Mouse (Mus musculus) heart, embryonic 11.5 days (tissue): ENCODE results near the gene Ppid. TPM values are rescaled to one million over a fixed set of nuclear protein-coding genes. Genes with fewer than 3 reads are reported as not detected.
"Not testable (repeated sequence)": the region's sequence is repeated elsewhere in the genome, so short reads cannot be mapped to it uniquely, and the experiment has no call there.

Source experiments
- ATAC-seq: fragments of 200-750 bp; cut with Nextera tagmentation; replicated peaks from 2 replicates; pipeline ENCODE4 v1.8.0; 2017; ENCODE audit warnings: moderate library complexity; ENCODE audit not compliant: insufficient number of reproducible peaks, low FRiP score, low TSS enrichment
- H3K27ac ChIP-seq: fragments of 300-500 bp; sonication (generic); 2 replicates; pipeline ENCODE4 v1.5.1; 2014; ENCODE audit warnings: mild to moderate bottlenecking, low read depth, low read length
- H3K27me3 ChIP-seq: fragments of 300-500 bp; sonication (generic); 2 replicates; pipeline ENCODE4 v1.6.1; 2014; ENCODE audit warnings: mild to moderate bottlenecking, low read length, mixed read lengths; ENCODE audit not compliant: control insufficient read depth, insufficient read depth
- H3K36me3 ChIP-seq: fragments of 300-500 bp; sonication (generic); 2 replicates; pipeline ENCODE4 v1.6.1; 2014; ENCODE audit warnings: mild to moderate bottlenecking, low read length, moderate library complexity, mixed read lengths; ENCODE audit not compliant: control insufficient read depth, insufficient read depth
- H3K4me1 ChIP-seq: fragments of 300-500 bp; sonication (generic); 2 replicates; pipeline ENCODE4 v1.6.1; 2014; ENCODE audit warnings: low read length; ENCODE audit not compliant: control insufficient read depth, insufficient read depth
- H3K4me2 ChIP-seq: fragments of 300-500 bp; sonication (generic); 2 replicates; pipeline ENCODE4 v1.6.1; 2014; ENCODE audit warnings: mild to moderate bottlenecking, moderate library complexity
- H3K4me3 ChIP-seq: fragments of 300-500 bp; sonication (generic); 2 replicates; pipeline ENCODE4 v1.5.1; 2014; ENCODE audit warnings: low read depth, low read length
- H3K9ac ChIP-seq: fragments of 300-500 bp; sonication (generic); 2 replicates; pipeline ENCODE4 v1.6.1; 2014; ENCODE audit warnings: mild to moderate bottlenecking, low read depth, low read length, moderate library complexity
- H3K9me3 ChIP-seq: fragments of 300-500 bp; sonication (generic); replicated peaks from 2 replicates; pipeline ENCODE4 v1.6.1; 2016; ENCODE audit warnings: low read length; ENCODE audit not compliant: control insufficient read depth
- WGBS: fragments of 180-500 bp; shearing (Covaris S2); extraction: QIAGEN DNeasy Blood & Tissue Kit; methylation state at CpG from one replicate; pipeline ENCODE4 v1.1.7; 2014; ENCODE audit not compliant: insufficient replicate concordance; 5-methylcytosine and 5-hydroxymethylcytosine counted together
- polyA plus RNA-seq: library from polyadenylated mRNA; unstranded; fragments of >200 nt; fragmentation: Nextera tagmentation; extraction: Ambion mirVana; gene quantifications from 2 replicates; pipeline ENCODE4 v1.2.1, GENCODE M21; 2014

The Ppid gene
- polyA plus RNA-seq, 1 experiment from 2014 or later, result 130 TPM

GRCm38 (mm10) chr3:79567703-79568362, 23.3 kb upstream of the Ppid start, which contains the start of gene Fnip2:
Fnip2 (minus strand) TSS chr3:79567796.
- Histone ChIP-seq H3K4me1 (peaks cover 18% of the 10 kb centered on the region), H3K27me3 (no peaks in the 10 kb centered on the region), H3K4me3 (peak within 1 kb of the TSS; percentile 87), H3K9me3 (no peaks in the 10 kb centered on the region), H3K9ac (peak within 1 kb of the TSS; percentile 92), H3K4me2 (peak within 1 kb of the TSS; percentile 78), H3K36me3 (no peaks in the 10 kb centered on the region), H3K27ac (peak within 1 kb of the TSS; percentile 80)
- peak; percentile 97 for ATAC-seq
- 0% methylated on average over 51 of the region's 55 CpGs for WGBS

- peaks cover 18% of the 10 kb centered on the region for H3K4me1 ChIP-seq
- H3K9me3 ChIP-seq, result no peaks in the 10 kb centered on the region
- 90% methylated on average over 16 of the region's 16 CpGs for WGBS
- no peak overlapping the region for H3K9ac ChIP-seq
- no peak for ATAC-seq
- no peaks in the 10 kb centered on the region for H3K27me3 ChIP-seq
- H3K4me3 ChIP-seq, result peak overlapping the region; percentile 87; the same call in 1 of the 2 replicates
- peak overlapping the region; percentile 80 for H3K27ac ChIP-seq
- peak overlapping the region; percentile 78 for H3K4me2 ChIP-seq
- no peaks in the 10 kb centered on the region for H3K36me3 ChIP-seq
These were observed 22.4 kb upstream of the Ppid start for GRCm38 (mm10) chr3:79568629-79569350.

GRCm38 (mm10) chr3:79569351-79569681, 21.8 kb upstream of the Ppid start:
- WGBS, result 74% methylated on average over 3 of the region's 3 CpGs
- Histone ChIP-seq H3K9me3 (no peaks in the 10 kb centered on the region), H3K27ac (no peak overlapping the region), H3K27me3 (no peaks in the 10 kb centered on the region), H3K4me2 (no peak overlapping the region), H3K4me1 (peaks cover 18% of the 10 kb centered on the region), H3K36me3 (no peaks in the 10 kb centered on the region), H3K4me3 (no peak overlapping the region), H3K9ac (no peak overlapping the region)
- no peak for ATAC-seq

- no peak overlapping the region for H3K9ac ChIP-seq
- no peak for ATAC-seq
- no peaks in the 10 kb centered on the region for H3K36me3 ChIP-seq
- no peak overlapping the region for H3K4me2 ChIP-seq
- WGBS, result 70% methylated on average over 3 of the region's 3 CpGs
- H3K27me3 ChIP-seq, result no peaks in the 10 kb centered on the region
- no peaks in the 10 kb centered on the region for H3K9me3 ChIP-seq
- H3K4me3 ChIP-seq, result no peak overlapping the region
- no peak overlapping the region for H3K27ac ChIP-seq
- H3K4me1 ChIP-seq, result peaks cover 2% of the 10 kb centered on the region; the same call in 1 of the 2 replicates
These were observed 18.7 kb upstream of the Ppid start for GRCm38 (mm10) chr3:79572399-79572798.

- H3K9me3 ChIP-seq, H3K27me3 ChIP-seq, H3K36me3 ChIP-seq, H3K4me3 ChIP-seq, H3K9ac ChIP-seq, ATAC-seq, H3K4me1 ChIP-seq, H3K27ac ChIP-seq, H3K4me2 ChIP-seq: not testable (repeated sequence)
- WGBS, result 88% methylated on average over 5 of the region's 5 CpGs
These were observed 17.8 kb upstream of the Ppid start for GRCm38 (mm10) chr3:79573376-79573775.

GRCm38 (mm10) chr3:79574336-79574735, 16.8 kb upstream of the Ppid start:
- ATAC-seq, result no peak
- no peaks in the 10 kb centered on the region for H3K36me3 ChIP-seq
- no peaks in the 10 kb centered on the region for H3K27me3 ChIP-seq
- no peaks in the 10 kb centered on the region for H3K9me3 ChIP-seq
- no peak overlapping the region for H3K4me2 ChIP-seq
- H3K9ac ChIP-seq, result no peak overlapping the region
- no peak overlapping the region for H3K4me3 ChIP-seq
- 81% methylated on average over 3 of the region's 3 CpGs for WGBS
- H3K4me1 ChIP-seq, result no peaks in the 10 kb centered on the region; the same call in 1 of the 2 replicates
- no peak overlapping the region for H3K27ac ChIP-seq

- Histone ChIP-seq H3K27ac (no peak overlapping the region), H3K4me1 (no peaks in the 10 kb centered on the region; the same call in 1 of the 2 replicates), H3K4me3 (no peak overlapping the region), H3K27me3 (no peaks in the 10 kb centered on the region), H3K36me3 (no peaks in the 10 kb centered on the region), H3K9ac (no peak overlapping the region), H3K9me3 (no peaks in the 10 kb centered on the region), H3K4me2 (peak overlapping the region; percentile 50)
- WGBS, result 39% methylated on average over 10 of the region's 10 CpGs
- no peak for ATAC-seq
These were observed 15.3 kb upstream of the Ppid start for GRCm38 (mm10) chr3:79575576-79576467.

- H3K27me3 ChIP-seq, result no peaks in the 10 kb centered on the region
- H3K4me2 ChIP-seq, result peak overlapping the region; percentile 50
- H3K36me3 ChIP-seq, result no peaks in the 10 kb centered on the region
- H3K27ac ChIP-seq, result no peak overlapping the region
- ATAC-seq, result no peak
- no peaks in the 10 kb centered on the region for H3K9me3 ChIP-seq
- no peaks in the 10 kb centered on the region; the same call in 1 of the 2 replicates for H3K4me1 ChIP-seq
- H3K4me3 ChIP-seq, result 0 out of 2 replicates have a peak overlapping the region, but pooled peaks have one; percentile 2
- WGBS, result 4% methylated on average over 3 of the region's 3 CpGs
- 0 out of 2 replicates have a peak overlapping the region, but pooled peaks have one; percentile 34 for H3K9ac ChIP-seq
These were observed 14.7 kb upstream of the Ppid start for GRCm38 (mm10) chr3:79576468-79576816.
